ENCODE assay signal across 10 mouse cellular contexts in the genomic region with DNA sequence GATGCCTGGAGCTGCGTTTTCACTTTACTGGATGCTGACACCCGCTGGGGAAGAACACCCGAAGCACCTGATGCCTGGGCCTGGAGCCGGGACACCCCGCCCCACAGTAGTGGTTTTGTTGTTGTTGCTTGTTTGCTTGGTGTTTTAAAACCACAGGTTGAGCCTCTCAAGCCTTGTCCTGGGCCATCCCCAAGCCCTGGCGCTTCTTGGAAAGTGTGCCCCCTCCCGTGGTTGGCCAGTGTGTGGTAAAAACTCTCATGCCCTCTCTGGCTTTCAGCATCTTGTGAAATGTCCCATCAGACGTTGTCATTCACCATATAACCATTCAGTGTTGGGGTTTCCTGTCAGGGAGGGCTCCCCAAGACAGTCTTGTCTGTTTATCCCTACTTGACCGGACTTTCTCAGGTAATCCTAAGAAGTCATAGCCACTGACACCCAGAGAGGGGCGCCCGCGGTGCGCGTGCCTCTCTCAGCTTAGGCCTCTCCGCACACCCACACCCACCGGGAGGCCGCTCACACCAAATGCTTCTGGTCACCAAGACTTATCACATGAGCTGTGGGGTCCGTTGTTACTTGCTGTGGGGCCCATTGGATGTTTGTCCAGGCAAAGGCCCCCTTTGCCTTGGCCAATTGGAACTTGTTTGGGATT. TPM values are rescaled to one million over a fixed set of nuclear protein-coding genes. Genes with fewer than 3 reads are reported as not detected.
A peak's percentile ranks its signal among the peaks of the same experiment; 100 is the strongest.
DNase-seq lines count a peak whose midpoint lies in the region; ATAC-seq lines count a peak whose summit lies in the region.
"Had no signal": no experiment of that assay in that cellular context is flagged by ENCODE, and none has a peak within 500 bp of the region (broad histone marks: within the 10 kb centered on the region; RNA-seq: fewer than 3 reads in every experiment).

No protein-coding gene starts in this region.

- H3K4me1 ChIP-seq in hindbrain, embryonic 10.5 days (replicated peaks) = peaks cover 41% of the 10 kb centered on the region
- peaks cover 14% of the 10 kb centered on the region; the same call in 1 of the 2 replicates for H3K4me1 ChIP-seq in midbrain, embryonic 11.5 days (ENCODE audit: control insufficient read depth, insufficient read depth, low read length)

- peak; percentile 25; the same call in 1 of the 2 replicates for ATAC-seq in midbrain, embryonic 11.5 days (ENCODE audit: low FRiP score)
- no peak for ATAC-seq in megakaryocyte, adult 5-6 weeks (ENCODE audit: poor library complexity, severe bottlenecking)

- no peaks in the 10 kb centered on the region for H3K9me3 ChIP-seq in hindbrain, embryonic 10.5 days
- no peaks in the 10 kb centered on the region for H3K9me3 ChIP-seq in midbrain, embryonic 11.5 days (ENCODE audit: control insufficient read depth, low read length)
- H3K9me3 ChIP-seq: heart, embryonic 13.5 days had no signal

- H3K27ac ChIP-seq in hindbrain, embryonic 10.5 days = no peak overlapping the region
- no peak overlapping the region for H3K27ac ChIP-seq in midbrain, embryonic 11.5 days (ENCODE audit: low read depth, low read length)
- H3K27ac ChIP-seq: heart, embryonic 13.5 days had no signal

- H3K4me3 ChIP-seq in hindbrain, embryonic 10.5 days = peak overlapping the region; percentile 74
- peak overlapping the region; percentile 58 for H3K4me3 ChIP-seq in midbrain, embryonic 11.5 days (ENCODE audit: low read depth, low read length)

- peak overlapping the region; percentile 84 for H3K4me2 ChIP-seq in midbrain, embryonic 11.5 days

- 10% methylated on average over 18 of the region's 18 CpGs for WGBS in hindbrain, embryonic 10.5 days
- WGBS in midbrain, embryonic 11.5 days = 6% methylated on average over 18 of the region's 18 CpGs

- no peaks in the 10 kb centered on the region for H3K36me3 ChIP-seq in hindbrain, embryonic 10.5 days
- H3K36me3 ChIP-seq in midbrain, embryonic 11.5 days (ENCODE audit: control insufficient read depth, insufficient read depth, low read length) = no peaks in the 10 kb centered on the region
- H3K36me3 ChIP-seq: heart, embryonic 13.5 days had no signal

- peaks cover 68% of the 10 kb centered on the region for H3K27me3 ChIP-seq in hindbrain, embryonic 10.5 days (ENCODE audit: insufficient read depth, poor library complexity, severe bottlenecking)
- H3K27me3 ChIP-seq in midbrain, embryonic 11.5 days (ENCODE audit: control insufficient read depth, insufficient read depth, low read length) = peaks cover 44% of the 10 kb centered on the region

- peak; percentile 63 for DNase-seq in ZHBTc4 (ENCODE audit: low read depth, low spot score)
- DNase-seq in cerebellum, postnatal 25 days = peak; percentile 83 to 90
- DNase-seq in hindbrain, embryonic 10.5 days (ENCODE audit: low spot score) = peak; percentile 45
- peak; percentile 91 for DNase-seq in midbrain, embryonic 11.5 days (ENCODE audit: low spot score, missing footprints)
- no peak for DNase-seq in adrenal gland, postnatal 25 days
- no peak for DNase-seq in adrenal gland, adult 18-20 months (ENCODE audit: low spot score in 2 of 2)
- no peak for DNase-seq in lung, postnatal 4 days

- no peak overlapping the region for H3K9ac ChIP-seq in midbrain, embryonic 11.5 days (ENCODE audit: low read length)
- H3K9ac ChIP-seq: heart, embryonic 13.5 days had no signal

RNA-seq across cellular contexts. Expression of a gene that starts 1.8 kb away (rescaled TPM):
- 1.2 and 2.4 TPM in 2 replicates for polyA plus RNA-seq in hindbrain, embryonic 10.5 days (2016; fragmentation: Nextera tagmentation; extraction: Ambion mirVana)
- polyA plus RNA-seq in midbrain, embryonic 11.5 days (2014; fragmentation: Nextera tagmentation; extraction: Ambion mirVana) = 1.6 and 1.8 TPM in 2 replicates
- total RNA-seq in megakaryocyte, adult 5-6 weeks (2015) = not detected in 2 replicates
- not detected in 2 replicates for total RNA-seq in megakaryocyte, adult 5-6 weeks (2017)
- total RNA-seq in adrenal gland, postnatal 25 days (2021) = 1.00 and 2.2 TPM in 2 replicates
- total RNA-seq in adrenal gland, adult 18-20 months (2021) = under 1 TPM; 0.06 to 0.46 TPM
- polyA plus RNA-seq: liver, embryonic 16.5 days had no signal

RNA-seq across cellular contexts. Expression of a gene that starts 18.7 kb away (rescaled TPM):
- 1.0 and 1.1 TPM in 2 replicates for polyA plus RNA-seq in hindbrain, embryonic 10.5 days (2016; fragmentation: Nextera tagmentation; extraction: Ambion mirVana)
- 0.75 and 0.99 TPM in 2 replicates for polyA plus RNA-seq in midbrain, embryonic 11.5 days (2014; fragmentation: Nextera tagmentation; extraction: Ambion mirVana)
- not detected in 2 replicates for total RNA-seq in megakaryocyte, adult 5-6 weeks (2015)
- not detected in 2 replicates for total RNA-seq in megakaryocyte, adult 5-6 weeks (2017)
- not detected in 2 replicates for total RNA-seq in adrenal gland, postnatal 25 days (2021)
- total RNA-seq in adrenal gland, adult 18-20 months (2021) = not detected
- polyA plus RNA-seq: heart, embryonic 13.5 days; liver, embryonic 16.5 days had no signal

Comparison
In these comparisons a context has a peak if more than half of its experiments do, and no peak if none do; other contexts are left out.
1. DNase-seq: peak in ZHBTc4 (single experiment), cerebellum, postnatal 25 days (2 of 2), hindbrain, embryonic 10.5 days (single experiment) and midbrain, embryonic 11.5 days (single experiment); none in adrenal gland, postnatal 25 days (single experiment), adrenal gland, adult 18-20 months (0 of 2) and lung, postnatal 4 days (0 of 2).